Mouse (Mus musculus): ENCODE measurements around the gene Smg6.

Gene Smg6

GRCm38 (mm10) chr11:74929111-74929510 lies 3.5 kb downstream of the Smg6 start:
- no peak for DNase-seq

GRCm38 (mm10) chr11:74930391-74930790 lies 4.8 kb downstream of the Smg6 start:
- no peak for DNase-seq

DNA sequence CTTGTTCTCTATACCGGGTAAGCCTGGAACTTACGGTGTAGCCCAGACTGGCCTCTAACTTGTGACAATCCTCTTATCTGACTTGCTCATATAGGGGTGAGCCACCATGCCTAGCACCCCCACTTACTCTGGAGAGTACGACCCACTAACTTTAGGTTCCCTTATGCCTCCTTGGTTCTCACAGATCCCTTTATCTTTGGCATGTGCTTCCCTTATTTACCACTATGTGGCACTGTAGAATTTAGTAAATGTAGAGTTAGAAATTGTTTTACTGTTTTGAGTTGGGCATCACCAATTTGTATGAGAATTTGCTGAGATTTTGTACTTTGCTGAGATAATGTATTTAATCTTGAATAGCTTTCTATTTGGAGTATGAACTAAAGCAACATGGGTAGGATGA lies 20.7 kb downstream of the Smg6 start:
- DNase-seq, result peak; percentile 63

GRCm38 (mm10) chr11:74954901-74955300 lies 29.3 kb downstream of the Smg6 start:
- DNase-seq, result no peak

GRCm38 (mm10) chr11:74956006-74956405 lies 30.4 kb downstream of the Smg6 start:
- DNase-seq, result no peak

DNA sequence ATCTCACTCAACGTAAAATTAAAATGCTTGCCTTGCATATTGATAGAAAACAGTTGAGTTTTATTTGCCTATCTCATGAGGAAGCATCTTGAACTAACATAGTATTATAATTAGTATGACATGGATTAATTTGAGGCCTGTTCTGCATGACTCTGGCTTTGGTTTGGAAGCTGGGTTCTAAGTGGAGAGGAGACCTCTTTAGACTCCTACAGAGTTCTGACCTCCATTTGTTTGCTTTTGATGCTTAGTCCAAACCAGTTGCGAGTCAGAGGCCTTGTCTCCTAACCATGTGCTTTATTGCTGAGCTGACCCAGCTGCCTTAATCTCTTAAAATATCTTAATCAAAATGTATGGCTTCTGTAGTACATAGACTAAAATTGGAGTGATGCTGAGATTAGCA lies 32.0 kb downstream of the Smg6 start:
- no peak for DNase-seq

DNA sequence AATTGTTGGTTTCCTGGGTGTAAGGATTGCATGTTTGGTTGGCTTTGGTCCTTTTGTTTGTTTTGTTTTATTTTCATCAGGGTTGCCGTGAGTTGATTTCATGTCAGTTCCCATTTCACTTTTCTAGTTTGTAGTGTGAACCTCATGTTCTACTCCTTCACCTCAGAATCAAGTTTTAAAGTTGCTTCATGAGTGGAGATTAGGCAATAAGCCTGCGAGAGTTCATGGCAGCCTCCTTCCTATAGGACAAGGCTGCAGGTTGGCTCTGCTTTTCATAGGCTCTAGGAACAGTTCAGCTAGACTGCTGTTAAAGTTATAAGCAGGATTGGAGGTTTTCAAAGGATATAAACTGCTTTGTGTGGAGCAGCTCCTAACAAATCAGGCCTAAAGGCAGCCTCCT lies 33.9 kb downstream of the Smg6 start:
- DNase-seq, result no peak

DNA sequence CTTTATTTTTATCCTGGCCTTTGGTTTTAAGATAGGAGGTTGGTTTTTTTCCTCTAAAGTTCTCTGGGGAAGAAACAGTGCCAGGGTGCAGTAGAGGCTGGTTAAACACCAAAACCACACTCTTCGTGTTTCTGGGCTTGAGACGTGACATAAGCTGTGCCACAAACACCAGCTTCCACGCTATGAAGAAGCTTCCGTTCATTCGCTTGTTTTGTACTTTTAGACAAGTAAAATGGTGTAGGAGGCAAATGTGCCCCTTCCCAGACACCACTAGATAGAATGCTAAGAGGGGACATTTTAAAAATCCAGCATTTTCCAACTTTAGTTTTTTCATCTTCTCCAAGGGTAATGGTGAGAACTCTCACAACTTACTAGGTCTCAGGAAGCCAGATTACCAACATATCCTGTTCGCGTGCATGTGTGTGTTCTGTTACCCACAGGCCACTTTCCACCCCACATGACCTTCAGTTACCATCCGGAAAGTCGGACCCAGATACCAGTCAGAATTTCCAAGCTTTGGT lies 34.5 kb downstream of the Smg6 start:
- DNase-seq, result no peak

DNA sequence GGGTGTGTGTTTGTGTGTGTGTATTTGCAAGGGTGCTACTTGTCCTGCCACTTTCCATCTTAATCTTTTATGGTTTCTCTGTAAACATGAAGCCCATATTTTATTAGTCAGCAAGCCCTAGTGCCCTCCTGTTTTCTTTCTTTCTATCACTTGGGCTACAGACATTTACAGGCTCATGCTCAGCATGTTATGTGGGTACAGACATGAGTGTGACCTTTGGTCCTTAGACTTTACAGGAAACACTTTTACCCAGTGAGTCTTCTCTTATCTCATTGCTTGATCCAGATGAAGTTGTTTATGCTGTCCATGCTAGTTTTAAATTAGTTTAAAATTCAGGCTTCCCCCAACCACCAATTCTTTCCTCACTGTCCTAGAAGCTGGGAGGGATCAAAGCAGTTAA lies 36.3 kb downstream of the Smg6 start:
- no peak for DNase-seq

DNA sequence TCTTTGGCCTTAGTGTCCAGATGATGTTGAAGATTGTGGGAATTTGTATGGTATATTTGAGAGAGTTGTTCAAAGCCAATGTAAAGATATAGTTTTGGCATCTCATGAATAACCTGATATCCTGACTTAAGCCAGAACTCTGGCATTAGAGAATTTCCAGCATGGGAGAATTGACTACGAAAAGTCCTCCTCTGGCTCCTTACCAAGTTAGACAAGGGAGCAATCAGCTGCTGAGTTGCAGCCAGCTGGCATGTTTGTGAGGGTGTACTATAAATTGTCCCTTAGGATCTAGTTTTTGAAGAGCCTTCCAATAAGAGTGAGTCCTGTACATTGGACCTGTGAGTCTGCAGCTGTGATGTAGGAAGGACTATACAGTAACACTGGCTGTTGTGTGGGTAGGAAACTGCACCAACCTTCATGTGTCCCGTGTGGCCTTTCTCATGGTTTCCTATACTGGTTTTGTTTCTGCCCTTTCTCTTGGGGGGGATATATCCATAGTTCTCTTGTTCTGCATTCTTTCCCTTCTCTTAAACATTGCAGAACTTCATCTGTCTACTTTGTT lies 37.3 kb downstream of the Smg6 start:
- DNase-seq, result peak; percentile 22

DNA sequence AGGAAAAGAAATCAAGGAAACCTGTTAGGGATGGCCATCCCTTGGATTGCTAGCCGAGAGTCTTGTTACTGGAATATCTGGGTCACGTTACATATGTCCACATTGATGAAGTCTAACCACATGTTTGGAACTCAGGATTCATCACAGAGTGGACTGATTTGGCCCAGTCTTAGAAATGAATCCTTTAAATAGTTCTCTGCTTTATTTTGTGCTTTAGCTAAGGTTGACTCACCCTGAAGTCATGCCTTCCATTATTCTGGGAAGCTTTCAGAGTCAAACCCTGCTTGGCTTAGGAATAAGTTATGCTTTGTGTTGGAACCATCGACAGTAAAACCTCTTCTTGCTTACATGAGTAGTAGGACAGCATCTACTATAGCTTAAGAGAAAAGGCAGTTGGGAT lies 39.9 kb downstream of the Smg6 start:
- DNase-seq, result no peak

GRCm38 (mm10) chr11:74973290-74974157 lies 47.9 kb downstream of the Smg6 start:
- no peak for DNase-seq

DNA sequence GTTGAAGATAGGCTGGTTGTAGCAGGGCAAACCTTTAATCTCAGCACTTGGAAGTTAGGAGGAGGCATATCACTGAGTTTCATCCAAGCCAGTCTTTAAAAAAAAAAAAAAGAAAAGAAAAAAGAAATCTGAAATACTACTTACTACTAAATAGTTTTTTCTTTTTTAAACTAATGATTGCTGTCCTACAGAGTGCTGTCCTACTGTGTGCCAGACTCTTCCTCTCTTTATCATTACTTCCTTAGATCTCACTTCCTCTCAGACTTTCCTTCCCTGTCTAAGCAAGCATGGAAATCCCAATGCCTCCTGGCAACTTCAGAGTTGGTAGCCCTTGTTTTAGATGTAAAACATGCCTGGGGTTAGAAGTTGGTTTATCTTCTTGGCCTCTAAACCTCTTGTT lies 49.0 kb downstream of the Smg6 start:
- no peak for DNase-seq

DNA sequence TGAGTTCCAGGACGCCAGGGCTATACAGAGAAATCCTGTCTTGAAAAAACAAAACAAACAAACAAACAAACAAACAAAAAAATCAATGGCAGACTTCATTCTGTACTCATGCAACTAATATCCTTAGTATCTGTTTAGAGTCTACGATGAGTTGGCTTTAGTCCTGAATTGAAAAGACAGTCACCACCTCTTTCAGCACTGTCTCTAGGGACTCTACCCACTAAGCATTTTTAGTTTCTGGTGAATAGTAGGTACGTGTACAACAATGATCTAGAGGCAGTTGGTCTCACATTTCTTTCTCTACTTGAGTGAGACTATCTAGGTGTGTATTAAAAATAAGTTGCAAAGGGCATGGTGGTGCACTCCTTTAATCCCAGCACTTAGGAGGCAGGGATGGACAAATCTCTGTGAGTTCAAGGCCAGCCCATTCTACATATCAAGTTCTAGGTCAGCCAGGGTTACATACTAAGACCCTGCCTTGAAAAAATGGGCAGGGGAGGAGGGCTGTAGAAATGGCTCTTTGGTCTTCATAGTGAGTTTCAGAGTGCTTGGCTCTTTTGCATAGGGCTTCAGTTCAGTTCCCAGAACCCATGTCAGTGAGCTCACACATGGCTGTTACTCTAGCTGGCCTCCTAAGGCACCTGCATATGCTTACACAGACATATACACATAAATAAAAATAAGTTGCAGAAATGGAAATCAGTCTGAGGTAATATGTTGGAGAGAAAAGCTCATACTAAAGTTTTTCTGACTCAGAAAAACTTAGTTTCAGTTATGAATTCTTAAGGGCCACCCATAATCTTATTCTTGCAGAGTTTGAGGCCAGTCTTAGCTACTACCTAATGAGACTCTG lies 51.4 kb downstream of the Smg6 start:
- DNase-seq, result no peak

- DNase-seq, result peak; percentile 93
Observed at GRCm38 (mm10) chr11:74981464-74981863, 55.8 kb downstream of the Smg6 start.

GRCm38 (mm10) chr11:74982241-74982640 lies 56.6 kb downstream of the Smg6 start:
- DNase-seq, result no peak

DNA sequence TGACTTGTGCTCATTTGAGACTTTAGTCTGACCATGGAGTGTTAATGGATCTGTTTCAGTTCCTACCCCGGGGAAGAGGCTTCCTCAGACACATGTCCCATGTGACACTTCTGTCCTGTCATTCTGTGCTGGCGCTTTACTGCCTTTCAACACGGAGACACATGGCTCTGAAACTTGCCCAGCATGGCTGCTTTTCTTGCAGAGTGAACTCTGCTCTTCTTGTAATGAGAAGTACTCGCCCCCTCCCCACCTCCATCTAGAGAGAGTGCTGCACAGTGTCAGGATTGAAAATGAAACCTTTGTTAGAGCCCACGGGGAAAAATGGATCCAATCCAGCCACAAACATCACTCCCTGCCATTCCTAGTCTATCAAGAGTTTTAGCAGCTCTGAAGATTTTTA lies 62.5 kb downstream of the Smg6 start:
- peak; percentile 35 for DNase-seq

- DNase-seq, result peak; percentile 47
Observed at GRCm38 (mm10) chr11:74989047-74989446, 63.4 kb downstream of the Smg6 start.

GRCm38 (mm10) chr11:74990501-74990900 lies 64.9 kb downstream of the Smg6 start:
- DNase-seq, result peak; percentile 59

DNA sequence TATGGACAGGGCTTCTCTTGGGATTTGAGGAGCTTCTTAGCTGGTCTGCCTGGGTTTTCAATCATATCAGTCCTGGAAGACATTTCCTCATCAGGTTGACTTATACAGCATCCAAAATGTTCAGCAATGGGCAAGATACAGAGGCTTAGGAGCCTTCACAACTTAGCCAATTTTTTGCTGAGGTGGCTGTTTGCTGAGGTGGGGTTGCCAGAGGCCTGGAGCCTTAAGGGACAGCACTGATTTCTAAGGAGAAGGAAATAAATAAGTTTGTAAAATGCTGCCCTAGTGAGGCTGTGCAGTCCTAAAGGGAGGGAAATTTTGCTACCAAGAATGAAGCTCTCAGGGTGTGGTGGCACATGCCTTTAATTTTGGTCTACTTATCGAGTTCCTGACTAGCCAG lies 65.7 kb downstream of the Smg6 start:
- no peak for DNase-seq

DNA sequence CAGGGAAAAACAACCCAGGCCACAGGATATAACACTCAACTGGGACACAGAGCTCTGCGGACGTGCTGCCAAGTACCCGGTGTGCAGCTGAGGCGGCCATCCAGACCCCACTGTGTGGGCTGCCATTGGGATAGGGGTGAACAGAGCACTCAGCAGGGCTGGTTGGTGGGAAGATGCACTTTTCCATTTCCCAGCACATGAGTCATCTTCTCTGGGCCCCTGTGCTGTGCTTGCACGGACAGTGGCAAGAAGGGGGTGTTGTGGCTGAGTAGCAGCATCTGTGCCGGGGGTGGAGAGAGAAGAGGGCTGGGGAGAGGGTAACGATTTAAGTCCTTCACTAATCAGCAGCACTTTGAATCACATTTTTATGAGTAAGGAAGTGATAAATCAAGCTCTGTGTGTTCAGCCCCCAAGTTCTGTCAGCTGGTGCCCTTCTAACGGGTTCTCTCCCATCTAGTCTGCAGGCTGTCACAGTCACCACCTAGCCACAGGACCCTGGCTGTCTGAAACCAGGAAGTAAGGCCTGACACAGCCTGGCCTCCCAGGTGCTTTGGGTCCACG lies 66.9 kb downstream of the Smg6 start:
- peak; percentile 44 for DNase-seq

DNA sequence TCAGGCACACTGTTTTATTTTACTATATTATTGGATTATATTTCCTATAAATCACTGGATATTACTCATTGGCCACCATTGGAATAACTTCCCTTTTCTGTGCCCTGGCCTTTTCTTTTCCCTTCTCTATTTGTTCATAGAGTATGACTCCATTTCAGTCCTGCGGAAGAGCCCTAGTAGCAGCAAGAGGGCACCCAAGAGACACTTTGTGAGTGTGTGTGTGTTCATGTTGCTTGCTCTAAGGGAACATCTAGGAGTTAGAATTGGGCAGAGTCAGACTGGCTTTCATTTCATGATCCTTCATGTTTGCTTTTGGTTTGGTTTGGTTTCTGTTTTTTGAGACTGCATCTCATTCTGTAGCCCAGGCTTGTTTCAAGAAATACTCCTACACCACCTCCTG lies 68.5 kb downstream of the Smg6 start:
- no peak for DNase-seq

DNA sequence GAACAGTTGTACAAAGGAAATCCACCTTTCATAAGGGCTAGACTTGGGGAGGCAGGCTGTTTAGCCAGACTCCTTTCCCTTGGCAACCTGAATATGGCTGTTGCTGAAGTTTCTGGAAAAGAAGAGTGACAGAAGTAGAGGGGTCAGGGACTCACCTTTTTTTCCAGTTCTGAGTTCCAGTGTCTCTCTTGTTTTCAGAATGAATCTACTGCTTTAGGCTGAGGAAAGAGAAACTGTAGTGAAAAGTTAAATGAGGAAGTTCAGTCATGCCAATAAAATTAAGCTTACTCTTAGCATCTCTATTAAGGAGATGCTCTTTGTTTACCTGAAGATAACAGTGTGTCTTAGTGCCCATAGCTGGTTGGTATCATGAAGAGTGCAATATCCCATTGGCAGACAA lies 69.2 kb downstream of the Smg6 start:
- no peak for DNase-seq

All from lung, postnatal 10 days (tissue).